Mouse (Mus musculus) kidney, adult 2 months (tissue): ENCODE data around the gene Slc7a9.

Experiments used
- CTCF ChIP-seq: fragments of 200-500 bp; conservative IDR thresholded peaks from 2 replicates; pipeline ENCODE4 v1.5.1; 2011; ENCODE audit warnings: low read depth, mild to moderate bottlenecking, control low read depth, low read length, moderate library complexity, mixed read lengths; ENCODE audit not compliant: insufficient read depth, insufficient read length
- POLR2A ChIP-seq: fragments of 200-500 bp; IDR thresholded peaks from one replicate; pipeline ENCODE4 v1.6.1; 2011; ENCODE audit warnings: low read depth, low read length, control low read depth

- no peak for TF ChIP-seq CTCF
- TF ChIP-seq POLR2A: no peak
Measured at GRCm38 (mm10) chr7:35401169-35401568, 47.4 kb upstream of the Slc7a9 start.
